Mouse (Mus musculus): ENCODE results near the gene Zic3.

Gene Zic3

DNA sequence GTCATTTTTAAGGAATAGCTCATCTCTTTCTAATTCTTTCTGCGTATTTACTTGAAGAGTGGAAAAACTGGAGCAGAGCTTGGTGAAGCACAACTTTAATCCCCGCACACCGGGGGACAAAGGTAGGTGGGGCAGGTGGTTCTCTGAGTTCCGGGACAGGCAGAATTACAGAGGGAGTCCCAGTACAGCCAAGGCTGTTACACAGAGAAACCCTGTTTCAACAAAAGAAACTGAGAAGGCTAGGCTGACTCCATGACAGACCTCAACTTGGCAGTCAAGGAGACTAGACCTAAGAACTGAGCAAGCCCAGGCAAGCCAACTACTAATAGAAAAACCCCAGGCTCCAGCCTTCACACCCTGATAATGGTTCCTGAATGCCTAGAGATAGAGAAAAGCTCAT lies 20.0 kb downstream of the Zic3 start:
- DNase-seq: no peak
